In the genomic region with DNA sequence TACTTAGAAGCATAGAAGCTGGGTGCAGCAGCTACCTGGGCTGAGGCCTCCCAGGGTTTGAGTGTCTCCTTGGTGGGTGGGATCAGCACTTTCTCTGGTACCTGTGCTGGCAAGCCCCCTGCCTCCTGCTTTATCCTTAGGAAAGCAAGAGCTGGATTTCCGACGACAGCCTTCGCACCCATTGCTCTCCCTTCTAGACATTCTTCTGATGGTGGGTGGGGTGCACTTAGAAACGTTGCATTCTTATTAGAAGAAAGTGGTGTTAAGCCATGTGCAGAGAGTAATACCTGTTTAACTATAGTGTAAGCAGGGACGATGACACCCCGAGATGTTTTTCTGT, we compare ENCODE assay signal across 8 mouse cellular contexts. TPM values are rescaled to one million over a fixed set of nuclear protein-coding genes. Genes with fewer than 3 reads are reported as not detected.
DNase-seq lines count a peak whose midpoint lies in the region; ATAC-seq and TF ChIP-seq lines count a peak whose summit lies in the region.

No protein-coding gene starts in this region.

- no peak for TF ChIP-seq CTCF in heart, adult 2 months (IDR thresholded peaks at IDR 0.05)
- no peak for TF ChIP-seq CTCF in E14TG2a.4 (conservative IDR thresholded peaks at IDR 0.05; ENCODE audit: low read length)

- H3K4me3 ChIP-seq in heart, adult 2 months: peak overlapping the region; percentile 99
- H3K4me3 ChIP-seq in E14TG2a.4 (replicated peaks; ENCODE audit: low read length): peak overlapping the region; percentile 6; the same call in 1 of the 2 replicates
- peak overlapping the region; percentile 81 for H3K4me3 ChIP-seq in heart, embryonic 16.5 days (ENCODE audit: low read length)
- H3K4me3 ChIP-seq in liver, embryonic 15.5 days (replicated peaks): peak overlapping the region; percentile 62

- peak overlapping the region; percentile 95 for H3K27ac ChIP-seq in heart, adult 2 months
- no peak overlapping the region; the same call in 1 of the 2 replicates for H3K27ac ChIP-seq in heart, embryonic 16.5 days (ENCODE audit: low read length)
- no peak overlapping the region for H3K27ac ChIP-seq in liver, embryonic 15.5 days (replicated peaks)

- no peak for TF ChIP-seq POLR2A in heart, adult 2 months (IDR thresholded peaks at IDR 0.05; ENCODE audit: insufficient read depth, low read depth, low read length)

- H3K9me3 ChIP-seq in E14TG2a.4 (ENCODE audit: low read length): no peaks in the 10 kb centered on the region
- no peaks in the 10 kb centered on the region for H3K9me3 ChIP-seq in heart, embryonic 16.5 days (replicated peaks; ENCODE audit: control insufficient read depth, low read length)
- H3K9me3 ChIP-seq in liver, embryonic 15.5 days (replicated peaks): no peaks in the 10 kb centered on the region

- peak overlapping the region; percentile 94 for H3K9ac ChIP-seq in heart, adult 2 months (ENCODE audit: low read depth, low read length)
- peak overlapping the region; percentile 89 for H3K9ac ChIP-seq in heart, embryonic 16.5 days (ENCODE audit: low read length)
- H3K9ac ChIP-seq in liver, embryonic 15.5 days: no peak overlapping the region

- peak overlapping the region; percentile 83 for H3K4me2 ChIP-seq in heart, embryonic 16.5 days (ENCODE audit: low read depth, low read length)
- peak overlapping the region; percentile 60 for H3K4me2 ChIP-seq in liver, embryonic 15.5 days

- H3K27me3 ChIP-seq in heart, adult 2 months (ENCODE audit: control insufficient read depth, insufficient read depth, low read length): no peaks in the 10 kb centered on the region
- H3K27me3 ChIP-seq in E14TG2a.4 (ENCODE audit: insufficient read depth, low read length): 0 out of 2 replicates have a peak, but pooled peaks cover 9% of the 10 kb centered on the region
- H3K27me3 ChIP-seq in heart, embryonic 16.5 days (ENCODE audit: control insufficient read depth, insufficient read depth, low read length): no peaks in the 10 kb centered on the region
- H3K27me3 ChIP-seq in liver, embryonic 15.5 days: peaks cover 37% of the 10 kb centered on the region

- peaks cover 21% of the 10 kb centered on the region for H3K4me1 ChIP-seq in heart, adult 2 months (ENCODE audit: control insufficient read depth, insufficient read depth, low read length)
- peaks cover 63% of the 10 kb centered on the region for H3K4me1 ChIP-seq in E14TG2a.4 (replicated peaks; ENCODE audit: low read depth, low read length)
- peaks cover 11% of the 10 kb centered on the region; the same call in 1 of the 2 replicates for H3K4me1 ChIP-seq in heart, embryonic 16.5 days (ENCODE audit: control insufficient read depth, insufficient read depth, low read length)
- 0 out of 2 replicates have a peak, but pooled peaks cover 7% of the 10 kb centered on the region for H3K4me1 ChIP-seq in liver, embryonic 15.5 days (replicated peaks)

- ATAC-seq in heart, embryonic 16.5 days (replicated peaks; ENCODE audit: extremely low read depth, insufficient read depth, low FRiP score): no peak
- no peak for ATAC-seq in liver, embryonic 15.5 days (ENCODE audit: insufficient read depth)

- DNase-seq in heart, adult 2 months: no peak
- no peak for DNase-seq in heart, postnatal 4 days
- DNase-seq in adrenal gland, postnatal 10 days: no peak
- DNase-seq in thymus, adult 18-20 months: no peak
- no peak for DNase-seq in embryo, embryonic 9.5 days (ENCODE audit: extremely low spot score)

- 24% methylated on average over 6 of the region's 6 CpGs for WGBS in heart, adult 2 months
- 30% methylated on average over 6 of the region's 6 CpGs for WGBS in heart, embryonic 16.5 days
- 30% methylated on average over 6 of the region's 6 CpGs for WGBS in liver, embryonic 15.5 days (ENCODE audit: insufficient replicate concordance)

- peaks cover 32% of the 10 kb centered on the region for H3K36me3 ChIP-seq in heart, adult 2 months (ENCODE audit: control insufficient read depth, insufficient read depth, low read length)
- H3K36me3 ChIP-seq in E14TG2a.4 (ENCODE audit: insufficient read depth, low read length): 0 out of 2 replicates have a peak, but pooled peaks cover 4% of the 10 kb centered on the region
- H3K36me3 ChIP-seq in heart, embryonic 16.5 days (ENCODE audit: control insufficient read depth, insufficient read depth): peaks cover 10% of the 10 kb centered on the region
- H3K36me3 ChIP-seq in liver, embryonic 15.5 days (replicated peaks): no peaks in the 10 kb centered on the region

- H3K79me2 ChIP-seq in heart, adult 2 months (replicated peaks; ENCODE audit: control insufficient read depth, insufficient read depth, low read length): peaks cover 15% of the 10 kb centered on the region

- no peak for TF ChIP-seq EP300 in heart, adult 2 months (IDR thresholded peaks at IDR 0.05; ENCODE audit: insufficient read depth, low read depth, low read length)

- intact Hi-C loops in heart, adult 2 months (cut with DNase I): loop anchor here (2.0 to 10.0 kb wide), 9 partner anchors 45 to 895 kb away; no protein-coding TSS in a partner anchor

RNA-seq across cellular contexts. Expression of a gene that starts 2.4 kb away (rescaled TPM):
- 10 to 100 TPM; 64.8 to 74.0 TPM for total RNA-seq in heart, adult 2 months (2021)
- polyA plus RNA-seq in heart, adult 2 months (2012; rRNA removed): 76.9 and 92.0 TPM in 2 replicates
- total RNA-seq in heart, postnatal 4 days (2021): 10 to 100 TPM; 46.0 to 47.7 TPM
- polyA plus RNA-seq in heart, embryonic 16.5 days (2015; fragmentation: Nextera tagmentation; extraction: Ambion mirVana): 37.0 and 40.8 TPM in 2 replicates
- polyA plus RNA-seq in liver, embryonic 15.5 days (2015; fragmentation: Nextera tagmentation; extraction: Ambion mirVana): 14.2 and 17.2 TPM in 2 replicates
- total RNA-seq in adrenal gland, postnatal 10 days (2021): 100 to 1,000 TPM; 157 to 169 TPM

RNA-seq across cellular contexts. Expression of a gene that starts 49.8 kb away (rescaled TPM):
- 10 to 100 TPM; 76.5 to 84.3 TPM for total RNA-seq in heart, adult 2 months (2021)
- polyA plus RNA-seq in heart, adult 2 months (2012; rRNA removed): 21.6 and 48.2 TPM in 2 replicates
- total RNA-seq in heart, postnatal 4 days (2021): 10 to 100 TPM; 88.5 to 89.9 TPM
- 45.3 and 49.7 TPM in 2 replicates for polyA plus RNA-seq in heart, embryonic 16.5 days (2015; fragmentation: Nextera tagmentation; extraction: Ambion mirVana)
- 0.50 and 0.52 TPM in 2 replicates for polyA plus RNA-seq in liver, embryonic 15.5 days (2015; fragmentation: Nextera tagmentation; extraction: Ambion mirVana)
- total RNA-seq in adrenal gland, postnatal 10 days (2021): 10 to 100 TPM in 1 of 2 experiments, 1 to 10 TPM in 1; 7.6 to 12.7 TPM

Comparison
In these comparisons a context has a peak if more than half of its experiments do, and no peak if none do; other contexts are left out.
1. H3K4me3 ChIP-seq: peak in every context shown above with its lines; median percentile 99 in heart, adult 2 months; 81 in heart, embryonic 16.5 days; 62 in liver, embryonic 15.5 days; 6 in E14TG2a.4.
2. RNA of a gene that starts 49.8 kb away (total RNA-seq): 88.5 to 89.9 TPM in heart, postnatal 4 days and 76.5 to 84.3 TPM in heart, adult 2 months; 7.6 to 12.7 TPM in adrenal gland, postnatal 10 days; every median in the first group is over 4 times any median in the second.